Mouse (Mus musculus): ENCODE measurements around the gene Rad51b. TPM values are rescaled to one million over a fixed set of nuclear protein-coding genes. Genes with fewer than 3 reads are reported as not detected.

The Rad51b gene
- total RNA-seq, 2 experiments from 2014 or later, result 0.23 to 0.26 TPM

GRCm38 (mm10) chr12:79435474-79435873 lies 138.4 kb downstream of the Rad51b start:
- DNase-seq (ENCODE audit: low spot score in 2 of 2), result no peak

- no peak for DNase-seq (ENCODE audit: low spot score in 2 of 2)
These were observed 139.0 kb downstream of the Rad51b start for GRCm38 (mm10) chr12:79436035-79436434.

- DNase-seq (ENCODE audit: low spot score in 2 of 2), result no peak
These were observed 139.8 kb downstream of the Rad51b start for GRCm38 (mm10) chr12:79436892-79437291.

GRCm38 (mm10) chr12:79437572-79437971 lies 140.5 kb downstream of the Rad51b start:
- DNase-seq (ENCODE audit: low spot score in 2 of 2), result no peak

- no peak for DNase-seq (ENCODE audit: low spot score in 2 of 2)
These were observed 142.9 kb downstream of the Rad51b start for GRCm38 (mm10) chr12:79439961-79440360.

- no peak for DNase-seq (ENCODE audit: low spot score in 2 of 2)
These were observed 144.3 kb downstream of the Rad51b start for GRCm38 (mm10) chr12:79441210-79442005.

- no peak for DNase-seq (ENCODE audit: low spot score in 2 of 2)
These were observed 145.0 kb downstream of the Rad51b start for GRCm38 (mm10) chr12:79442126-79442525.

GRCm38 (mm10) chr12:79442836-79443390 lies 145.8 kb downstream of the Rad51b start:
- no peak for DNase-seq (ENCODE audit: low spot score in 2 of 2)

- DNase-seq (ENCODE audit: low spot score in 2 of 2), result no peak
These were observed 147.6 kb downstream of the Rad51b start for GRCm38 (mm10) chr12:79444646-79445045.

- DNase-seq (ENCODE audit: low spot score in 2 of 2), result no peak
These were observed 150.0 kb downstream of the Rad51b start for GRCm38 (mm10) chr12:79447039-79447438.

- no peak for DNase-seq (ENCODE audit: low spot score in 2 of 2)
These were observed 152.8 kb downstream of the Rad51b start for GRCm38 (mm10) chr12:79449817-79450411.

- DNase-seq (ENCODE audit: low spot score in 2 of 2), result no peak
These were observed 155.8 kb downstream of the Rad51b start for GRCm38 (mm10) chr12:79452882-79453281.

GRCm38 (mm10) chr12:79454017-79454416 lies 156.9 kb downstream of the Rad51b start:
- no peak for DNase-seq (ENCODE audit: low spot score in 2 of 2)

- no peak for DNase-seq (ENCODE audit: low spot score in 2 of 2)
These were observed 158.2 kb downstream of the Rad51b start for GRCm38 (mm10) chr12:79455061-79455847.

GRCm38 (mm10) chr12:79455848-79456164 lies 158.7 kb downstream of the Rad51b start:
- DNase-seq (ENCODE audit: low spot score in 2 of 2), result no peak

- DNase-seq (ENCODE audit: low spot score in 2 of 2), result no peak
These were observed 159.2 kb downstream of the Rad51b start for GRCm38 (mm10) chr12:79456251-79456650.

- DNase-seq (ENCODE audit: low spot score in 2 of 2), result no peak
These were observed 166.3 kb downstream of the Rad51b start for GRCm38 (mm10) chr12:79463371-79463770.

GRCm38 (mm10) chr12:79470113-79470512 lies 173.0 kb downstream of the Rad51b start:
- DNase-seq (ENCODE audit: low spot score in 2 of 2), result no peak

GRCm38 (mm10) chr12:79471868-79472267 lies 174.8 kb downstream of the Rad51b start:
- DNase-seq (ENCODE audit: low spot score in 2 of 2), result no peak

GRCm38 (mm10) chr12:79476413-79477046 lies 179.4 kb downstream of the Rad51b start:
- DNase-seq (ENCODE audit: low spot score in 2 of 2), result no peak

GRCm38 (mm10) chr12:79478816-79479215 lies 181.7 kb downstream of the Rad51b start:
- DNase-seq (ENCODE audit: low spot score in 2 of 2), result no peak
